Mouse (Mus musculus) right cerebral cortex, postnatal 4 days (tissue): Measurements from ENCODE around the gene Carnmt1.

Source experiments
- DNase-seq: peaks from one replicate; pipeline ENCODE4 v3.0.0-alpha.2; 2022

Gene Carnmt1

DNA sequence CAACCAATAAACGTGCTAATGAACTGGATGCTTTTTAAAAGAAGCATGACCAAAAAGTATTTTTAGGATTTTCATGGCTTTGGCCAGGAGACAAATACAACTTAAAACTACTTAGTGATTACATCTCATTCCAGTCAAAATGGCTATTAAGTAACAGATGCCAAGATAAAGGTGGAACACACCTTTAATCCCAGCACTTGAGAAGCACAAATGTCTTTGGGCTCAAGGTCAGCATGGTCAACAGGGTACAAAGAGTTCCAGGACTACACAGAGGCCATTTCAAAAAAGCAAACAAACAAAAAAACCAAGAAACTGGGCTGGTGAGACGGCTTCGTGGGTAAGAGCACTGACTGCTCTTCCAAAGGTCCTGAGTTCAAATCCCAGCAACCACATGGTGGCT lies 49.8 kb downstream of the Carnmt1 start:
- no peak for DNase-seq

DNA sequence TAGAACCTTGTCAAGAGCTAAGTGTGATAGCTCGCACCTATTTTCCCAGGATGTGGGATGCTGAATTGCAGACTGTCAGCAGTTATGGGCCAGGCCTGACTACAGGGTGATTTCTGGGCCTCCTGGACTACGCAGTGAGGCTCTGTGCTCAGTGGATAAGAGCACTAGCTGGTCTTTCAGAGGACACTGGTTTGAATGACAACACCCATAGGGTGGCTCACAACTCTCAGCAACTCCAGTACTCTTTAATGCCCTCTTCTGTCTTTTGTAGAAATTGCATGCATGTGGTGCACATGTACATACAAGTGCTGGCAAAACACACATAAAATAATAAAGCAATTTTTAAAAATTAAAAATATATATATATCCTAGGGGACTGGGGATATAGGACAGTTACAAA lies 54.6 kb downstream of the Carnmt1 start:
- DNase-seq: no peak

- DNase-seq: no peak
Measured at GRCm38 (mm10) chr19:18730255-18730654, 59.7 kb downstream of the Carnmt1 start.

DNA sequence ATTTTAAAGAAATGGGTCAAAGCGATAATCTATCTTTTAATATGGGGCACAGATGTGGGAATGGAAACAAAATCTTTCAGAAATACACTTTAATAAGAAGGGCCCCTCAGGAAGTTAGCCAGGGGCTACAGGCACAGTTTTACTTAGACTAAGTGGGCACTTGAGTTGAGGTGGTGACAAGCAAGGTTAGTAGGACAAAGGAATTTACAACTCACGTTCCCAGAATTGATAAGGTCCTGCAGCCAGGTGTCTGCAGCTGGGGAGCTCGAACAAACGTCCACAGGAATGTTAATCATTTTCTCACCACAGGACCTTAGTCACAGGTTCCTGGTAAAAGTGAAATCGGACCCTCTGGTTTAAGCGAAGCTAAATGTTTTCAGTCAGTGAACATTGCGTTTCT lies 60.5 kb downstream of the Carnmt1 start:
- DNase-seq: no peak

DNA sequence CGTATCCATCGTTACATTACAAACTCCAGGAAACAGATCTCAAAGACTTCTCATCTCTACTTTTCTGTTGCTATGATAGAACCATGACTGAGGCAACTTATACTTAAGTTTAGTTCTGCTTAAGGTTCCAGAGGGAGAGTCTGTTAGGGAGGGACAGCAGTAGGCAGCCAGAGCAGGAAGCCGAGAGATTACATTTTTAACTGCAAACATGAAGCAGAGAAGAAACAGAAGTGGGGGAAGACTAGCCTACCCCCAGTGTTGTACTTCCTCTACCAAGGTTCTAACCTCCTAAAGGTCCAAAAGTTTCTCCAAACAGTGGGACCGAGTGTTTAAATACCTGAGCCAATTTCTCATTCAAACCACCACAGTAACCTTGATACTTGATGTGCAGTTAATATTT lies 65.3 kb downstream of the Carnmt1 start:
- no peak for DNase-seq

GRCm38 (mm10) chr19:18739146-18739545 lies 68.6 kb downstream of the Carnmt1 start:
- no peak for DNase-seq

- DNase-seq: no peak
Measured at GRCm38 (mm10) chr19:18743946-18744345, 73.4 kb downstream of the Carnmt1 start.

DNA sequence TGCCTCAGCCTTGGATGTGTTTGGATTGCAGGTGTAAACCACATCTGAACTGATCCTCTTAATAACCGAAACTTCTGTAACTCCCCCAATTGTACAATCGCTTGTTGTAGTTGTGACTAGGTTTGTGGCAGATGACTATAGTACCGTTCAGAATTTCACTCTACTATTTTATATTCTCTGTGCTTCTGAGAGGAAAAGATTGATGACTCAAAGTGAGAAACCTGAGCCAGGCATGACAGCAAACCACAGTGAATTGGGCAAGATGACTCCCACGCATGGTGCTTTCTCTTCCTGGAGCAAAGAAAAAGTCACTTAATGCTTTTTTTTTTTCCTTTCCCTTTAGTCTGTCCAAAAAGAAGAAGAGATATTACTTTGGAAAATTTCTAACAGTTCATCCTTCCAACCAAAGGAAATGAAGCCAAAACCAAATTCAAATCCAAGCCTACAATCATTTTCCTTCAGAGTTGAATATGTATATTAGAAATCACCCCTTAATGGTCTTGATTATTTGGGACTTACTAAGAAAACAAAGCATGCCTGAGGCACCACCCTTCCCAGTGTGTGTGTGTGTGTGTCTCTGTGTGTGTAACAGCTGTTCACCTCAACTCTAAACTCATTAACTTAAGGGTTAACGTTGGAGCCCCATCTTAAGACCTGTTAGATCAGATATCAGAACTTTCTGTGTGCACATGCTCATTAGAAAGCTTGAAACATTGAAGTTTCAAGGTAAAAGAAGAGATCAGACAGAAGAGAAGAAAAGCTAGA lies 76.2 kb downstream of the Carnmt1 start:
- no peak for DNase-seq

- DNase-seq: no peak
Measured at GRCm38 (mm10) chr19:18747379-18747778, 76.8 kb downstream of the Carnmt1 start.

GRCm38 (mm10) chr19:18749598-18750339 lies 79.2 kb downstream of the Carnmt1 start, which contains the start of gene Trpm6:
Trpm6 (plus strand) TSS chr19:18749983.
- no peak for DNase-seq
